Mouse (Mus musculus): ENCODE data around the gene Stk32c. TPM values are rescaled to one million over a fixed set of nuclear protein-coding genes. Genes with fewer than 3 reads are reported as not detected.

Stk32c gene
- total RNA-seq, 1 experiment from 2014 or later = 2.7 TPM

DNA sequence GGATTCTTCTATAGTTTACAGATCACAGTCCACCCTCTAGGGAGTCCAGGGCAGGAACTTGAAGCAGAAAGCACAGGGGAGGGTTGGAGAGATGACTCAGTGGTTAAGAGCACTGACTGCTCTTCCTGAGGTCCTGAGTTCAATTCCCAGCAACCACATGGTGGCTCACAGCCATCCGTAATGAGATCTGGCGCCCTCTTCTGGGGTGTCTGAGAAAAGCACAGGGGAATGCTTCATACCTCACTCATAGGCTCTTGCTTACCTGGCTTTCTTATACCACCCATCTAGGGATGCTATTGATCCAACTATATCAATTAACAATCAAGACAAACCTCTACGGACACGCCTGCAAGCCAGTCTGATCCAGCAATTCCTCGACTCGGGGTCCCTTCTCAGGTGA, 21.5 kb downstream of the Stk32c start:
- DNase-seq = no peak

DNA sequence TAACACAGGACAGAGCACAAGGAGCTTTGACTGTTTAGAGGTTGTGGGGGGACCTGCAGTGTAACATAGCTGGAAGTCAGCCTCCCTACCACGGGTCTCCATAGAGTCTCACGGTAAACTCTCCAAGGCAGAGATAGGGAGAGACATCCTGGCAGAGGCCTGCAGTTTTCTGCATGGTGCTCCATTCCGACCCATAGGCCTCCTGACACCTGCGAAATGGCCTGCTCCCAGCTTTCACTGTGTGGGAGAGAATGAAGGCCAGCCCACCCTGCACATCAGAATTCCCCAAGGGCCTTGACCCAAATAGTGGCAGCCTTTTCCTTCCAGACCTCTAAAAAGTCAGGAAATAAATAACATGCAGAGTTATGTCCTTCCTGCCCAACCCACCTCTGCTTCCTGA, 22.5 kb downstream of the Stk32c start:
- no peak for DNase-seq

DNA sequence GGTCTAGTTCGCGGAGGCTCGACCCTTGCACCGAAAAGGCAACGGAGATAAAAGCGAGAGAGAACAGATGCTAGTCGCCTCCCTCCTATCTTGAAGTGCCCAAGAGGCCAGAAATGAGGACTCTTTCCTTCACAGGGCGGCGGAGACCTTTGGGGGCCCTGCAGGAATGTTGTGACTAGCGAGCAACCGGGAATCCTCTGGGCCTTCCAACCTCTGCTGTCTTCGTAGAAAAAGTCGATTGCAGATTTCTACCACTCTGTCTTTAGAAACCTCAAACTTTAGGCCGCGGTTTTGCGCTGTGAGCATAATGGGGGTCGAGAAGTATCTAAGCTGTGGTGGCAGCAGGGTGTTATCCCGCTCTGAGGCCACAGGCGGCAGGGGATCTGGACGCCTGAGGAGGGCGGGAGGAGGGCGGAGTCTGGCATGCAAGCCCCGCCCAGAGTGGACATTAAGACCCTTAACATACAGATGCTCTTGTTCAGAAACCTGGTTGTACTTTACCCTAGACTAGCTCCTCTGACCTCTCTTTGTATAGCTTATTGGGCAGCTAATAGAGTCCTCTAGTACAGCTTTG, 24.4 kb downstream of the Stk32c start:
- DNase-seq = peak; percentile 44

DNA sequence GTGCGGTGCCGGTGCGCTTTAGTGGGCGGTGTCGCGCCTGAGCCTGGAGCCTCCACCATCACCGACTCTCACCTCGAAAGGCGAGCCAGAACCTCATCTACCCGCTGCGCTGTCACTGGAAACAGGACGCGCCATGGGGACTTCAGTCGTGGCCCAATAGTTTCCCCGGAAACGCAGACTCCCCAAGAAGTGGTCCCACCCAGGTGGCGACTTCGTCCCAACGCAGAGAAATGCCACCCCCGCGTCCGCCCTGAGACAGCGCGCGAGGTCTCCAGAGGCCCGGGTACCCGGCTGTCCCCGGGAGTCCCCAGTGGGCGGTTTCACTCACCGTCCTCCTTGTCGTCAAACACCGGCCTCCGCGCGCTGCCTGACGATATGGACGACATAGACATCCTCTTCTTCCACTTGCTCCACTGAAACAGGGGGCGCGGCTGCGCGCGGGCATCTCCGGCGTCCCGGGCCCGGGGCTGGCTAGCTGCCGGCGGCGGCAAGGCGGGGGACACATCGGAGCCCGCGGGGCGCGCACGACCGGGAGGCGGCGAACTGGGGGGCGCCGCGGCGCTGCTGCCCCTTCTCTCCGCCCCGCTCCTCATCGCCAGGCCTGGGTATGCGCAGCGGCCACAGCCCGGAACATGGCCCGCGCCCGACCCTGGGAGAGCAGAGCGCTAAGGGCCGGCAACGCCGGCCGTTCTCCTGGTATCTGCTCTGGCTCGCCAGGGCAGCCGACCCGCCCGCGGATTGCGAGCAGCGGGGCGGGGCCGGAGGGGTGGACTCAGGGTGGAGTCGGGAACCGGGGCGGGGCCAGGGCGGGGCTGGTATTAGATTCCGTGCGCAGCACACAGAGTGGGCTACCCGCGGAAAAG, 25.1 kb downstream of the Stk32c start:
- DNase-seq = peak; percentile 93

DNA sequence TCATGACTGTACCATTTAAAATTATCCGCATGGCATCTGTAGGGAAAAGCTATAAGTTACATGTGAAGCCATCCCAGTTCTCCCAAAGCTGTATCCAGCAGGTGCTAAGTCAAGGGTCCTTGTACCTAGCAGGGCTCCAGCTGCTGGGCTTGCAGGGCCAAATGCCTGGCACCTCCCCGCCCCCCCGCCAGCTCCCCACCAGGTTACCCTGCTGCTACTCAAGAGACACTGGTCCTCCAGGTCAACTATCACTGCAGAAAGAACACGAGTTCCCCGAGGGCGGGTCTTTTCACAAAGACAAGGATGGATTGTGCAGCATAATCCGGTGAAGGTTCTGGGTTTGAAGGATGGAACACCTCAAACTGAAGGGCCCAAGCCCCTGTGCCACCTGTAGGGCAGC, 25.8 kb downstream of the Stk32c start:
- DNase-seq = no peak

DNA sequence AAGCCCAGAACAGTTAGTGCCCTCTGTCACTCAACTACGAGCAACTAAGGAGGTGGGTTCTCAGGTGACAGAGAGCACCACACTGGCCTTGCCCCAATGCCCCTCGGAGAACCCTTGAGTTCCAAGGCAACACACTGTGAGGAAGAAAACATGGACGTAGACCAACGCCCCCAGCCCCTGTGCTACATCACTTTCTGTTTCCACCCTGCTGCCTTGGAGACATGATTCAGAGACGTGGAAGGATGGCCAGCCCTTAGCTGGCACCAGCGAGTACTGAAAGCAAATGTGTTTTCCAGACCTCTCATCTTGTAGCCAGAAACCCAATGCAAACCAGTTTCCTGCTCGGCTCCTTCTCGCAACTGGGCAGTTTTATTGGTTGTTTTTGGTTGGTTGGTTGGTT, 26.7 kb downstream of the Stk32c start:
- DNase-seq = no peak

DNA sequence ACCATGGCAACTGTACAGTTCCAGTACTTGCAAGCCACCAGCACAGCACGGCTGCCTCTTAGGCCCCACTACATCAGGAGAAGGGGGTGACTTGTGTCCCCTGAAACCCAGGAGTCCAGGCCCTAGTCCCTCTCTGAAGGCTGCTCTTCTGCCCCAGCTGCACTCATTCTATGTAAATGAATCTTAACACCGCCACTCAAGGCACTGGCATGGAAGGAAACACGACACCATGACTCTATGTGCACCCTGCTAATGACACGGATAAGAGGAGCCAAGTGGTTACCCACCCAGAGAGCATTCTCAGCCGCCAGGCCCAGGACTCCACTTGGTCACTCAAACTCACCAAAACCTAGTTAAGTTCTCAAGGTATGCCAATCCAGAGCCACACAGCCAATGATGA, 27.1 kb downstream of the Stk32c start:
- DNase-seq = no peak

DNA sequence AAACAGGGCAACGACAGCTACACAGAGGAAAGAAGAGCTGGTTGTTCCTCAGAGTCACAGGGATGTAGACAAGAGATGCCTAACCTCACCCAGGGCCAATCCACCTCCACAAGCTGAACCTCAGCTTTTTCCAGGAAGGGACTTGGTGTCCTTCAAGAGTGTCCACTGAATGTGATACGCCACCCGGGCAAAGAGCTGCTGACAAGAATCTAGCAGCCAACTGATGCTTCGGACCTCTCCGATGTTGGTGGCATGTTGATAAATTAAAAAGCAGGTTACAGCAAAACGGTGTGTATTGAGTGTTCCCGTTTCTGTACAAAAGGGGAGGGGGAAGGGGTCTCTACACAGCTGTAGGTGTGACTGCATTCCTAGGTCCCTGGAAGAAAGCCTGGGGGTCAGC, 28.3 kb downstream of the Stk32c start:
- no peak for DNase-seq

DNA sequence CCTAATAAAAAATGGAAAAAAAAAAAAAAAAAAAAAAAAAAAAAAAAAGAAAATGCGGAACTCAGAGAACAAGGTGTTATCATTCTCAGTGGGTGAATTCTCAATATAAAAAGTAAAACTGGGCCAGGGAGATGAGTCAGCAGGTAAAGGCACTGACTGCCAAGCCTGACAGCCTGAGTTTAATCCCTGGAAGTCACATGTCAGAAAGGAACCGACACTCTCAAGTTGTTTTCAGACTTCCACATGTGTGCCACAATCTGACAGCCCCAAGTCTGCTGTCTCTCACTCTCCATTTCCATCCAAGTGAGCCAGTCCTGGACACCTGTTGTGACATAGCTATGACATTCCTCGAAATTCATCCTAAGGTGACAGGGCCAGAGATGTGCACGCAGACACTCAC, 28.7 kb downstream of the Stk32c start:
- DNase-seq = no peak

DNA sequence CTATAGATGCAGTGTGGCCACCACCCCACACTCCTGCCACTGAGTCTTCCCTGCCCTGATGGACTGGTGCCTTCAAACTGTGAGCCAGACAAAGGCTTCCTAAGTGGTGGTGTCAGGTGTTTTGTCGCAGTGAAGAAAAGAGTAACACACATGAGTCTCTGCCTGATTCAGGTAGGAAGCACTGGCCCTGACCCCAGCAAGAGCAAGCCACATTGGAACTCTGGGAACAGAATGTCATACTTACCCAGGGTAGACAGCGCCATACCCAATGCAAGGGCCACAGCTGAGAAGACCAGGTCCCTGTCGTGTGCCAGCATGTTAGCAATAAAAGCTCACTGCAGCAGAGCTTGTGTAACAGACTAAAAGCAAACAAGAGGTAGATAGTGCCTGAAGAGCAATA, 33.0 kb downstream of the Stk32c start:
- DNase-seq = no peak

DNA sequence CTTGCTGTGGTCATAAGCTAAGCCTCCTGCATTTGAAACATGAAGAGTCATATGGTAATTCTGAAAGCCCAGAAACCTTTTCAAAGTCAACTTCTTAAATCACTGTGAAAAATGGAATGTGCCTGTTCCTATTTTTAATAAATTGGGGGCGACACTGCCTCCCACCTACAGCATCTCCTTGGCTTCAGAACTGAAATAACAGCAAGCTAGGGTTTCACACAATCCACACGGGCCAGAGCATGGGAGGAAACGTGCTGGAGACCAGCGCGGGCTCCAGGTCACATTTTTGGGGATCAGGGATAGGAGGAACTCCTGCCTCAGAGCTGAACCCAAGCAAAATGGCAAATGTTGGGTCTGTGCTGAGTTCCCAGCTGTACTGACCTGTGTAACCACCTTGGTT, 33.8 kb downstream of the Stk32c start:
- DNase-seq = no peak

DNA sequence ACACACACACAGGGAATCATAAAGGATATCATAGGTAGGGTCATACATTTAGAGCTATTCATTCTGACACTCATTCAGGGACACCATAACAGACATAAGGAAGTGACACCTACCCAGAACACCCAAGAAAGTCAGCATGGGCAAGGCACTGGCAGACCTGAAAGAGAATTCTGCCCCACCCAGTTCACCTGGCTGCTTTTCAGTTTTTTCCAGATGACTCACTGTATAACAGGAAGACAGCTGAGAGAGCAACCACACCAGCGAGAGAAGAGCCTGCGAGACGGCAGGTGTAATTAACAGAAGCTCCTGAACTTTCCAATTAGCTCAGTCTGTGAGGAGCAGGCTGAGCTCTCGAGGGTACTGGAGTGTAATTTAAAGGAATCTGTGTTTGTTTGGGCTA, 44.0 kb downstream of the Stk32c start:
- no peak for DNase-seq

DNA sequence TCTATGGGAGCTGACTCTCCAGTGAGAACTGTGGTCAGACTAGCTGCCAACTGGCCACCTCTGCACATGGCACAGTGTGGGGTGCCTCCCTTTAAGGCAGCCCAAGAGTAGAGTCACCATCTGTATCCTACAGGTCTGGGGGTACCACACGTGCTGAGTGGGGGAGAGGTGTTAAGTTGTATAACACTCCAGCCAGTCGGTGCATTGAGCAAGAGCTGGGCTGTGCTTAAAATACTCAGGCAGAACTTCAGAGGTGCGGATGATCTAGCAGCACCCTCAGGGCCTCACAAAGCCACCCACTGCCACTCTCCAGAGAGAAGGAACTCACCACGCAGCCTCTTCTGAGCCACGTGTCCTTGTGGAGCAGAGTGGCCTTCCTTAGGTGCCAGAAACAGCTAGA, 48.7 kb downstream of the Stk32c start:
- no peak for DNase-seq

DNA sequence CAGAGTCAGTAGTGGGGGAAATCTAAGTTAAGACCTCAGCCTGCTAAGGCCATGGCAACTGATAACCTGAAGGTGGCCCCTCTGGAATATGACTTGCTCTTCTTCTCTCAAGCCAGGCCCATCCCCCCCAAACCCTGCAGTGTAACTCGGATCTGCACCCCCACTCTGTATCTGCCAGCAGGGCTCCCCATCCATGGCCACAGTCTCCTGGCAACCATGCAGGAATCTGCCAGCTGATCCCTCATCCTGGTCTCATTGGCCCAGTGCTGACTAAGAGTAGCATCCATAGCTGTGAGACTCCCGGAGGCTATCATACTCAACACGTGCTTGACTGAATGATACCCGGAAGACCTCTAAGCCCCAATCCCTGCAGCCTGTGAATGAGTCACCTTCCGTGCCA, 54.2 kb downstream of the Stk32c start:
- no peak for DNase-seq

DNA sequence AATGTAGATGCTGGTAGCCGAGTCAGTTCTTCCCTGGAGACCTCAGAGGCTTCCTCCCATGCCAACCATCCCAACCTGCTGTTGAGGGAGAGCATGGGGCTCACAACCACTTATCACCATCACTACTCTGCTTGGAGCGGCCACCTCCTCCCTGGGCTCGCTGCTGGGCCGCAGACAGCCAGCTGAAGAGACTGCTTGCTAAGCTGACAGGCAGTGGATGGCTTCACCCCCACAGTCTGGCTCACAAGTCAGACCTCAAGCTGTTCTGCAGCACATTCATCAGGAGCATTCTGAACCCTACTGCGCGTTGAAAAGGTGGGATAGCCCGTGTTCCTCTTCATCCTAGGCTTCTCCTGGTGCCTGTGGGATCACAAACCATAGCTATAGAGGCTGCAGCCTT, 54.6 kb downstream of the Stk32c start:
- DNase-seq = no peak

DNA sequence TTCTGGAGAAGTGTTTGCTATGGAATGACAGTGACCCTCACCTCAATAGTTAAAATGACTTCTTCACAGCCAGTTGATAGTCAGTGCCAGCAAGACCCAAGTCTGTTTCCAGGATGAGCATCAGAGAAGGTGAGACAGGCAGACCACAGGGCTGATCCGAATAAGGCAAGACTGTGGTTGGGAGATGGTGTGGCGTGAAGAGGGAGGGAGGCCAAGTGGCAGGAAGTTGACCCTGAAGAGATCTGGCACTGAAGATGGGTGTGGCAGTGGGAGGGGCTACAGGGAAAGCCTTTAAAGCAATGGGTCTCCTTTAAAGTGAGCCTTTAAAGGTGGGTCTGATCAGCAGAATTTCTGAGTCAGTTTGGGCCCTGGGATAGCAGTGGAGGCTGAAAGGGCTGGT, 55.6 kb downstream of the Stk32c start:
- no peak for DNase-seq

DNA sequence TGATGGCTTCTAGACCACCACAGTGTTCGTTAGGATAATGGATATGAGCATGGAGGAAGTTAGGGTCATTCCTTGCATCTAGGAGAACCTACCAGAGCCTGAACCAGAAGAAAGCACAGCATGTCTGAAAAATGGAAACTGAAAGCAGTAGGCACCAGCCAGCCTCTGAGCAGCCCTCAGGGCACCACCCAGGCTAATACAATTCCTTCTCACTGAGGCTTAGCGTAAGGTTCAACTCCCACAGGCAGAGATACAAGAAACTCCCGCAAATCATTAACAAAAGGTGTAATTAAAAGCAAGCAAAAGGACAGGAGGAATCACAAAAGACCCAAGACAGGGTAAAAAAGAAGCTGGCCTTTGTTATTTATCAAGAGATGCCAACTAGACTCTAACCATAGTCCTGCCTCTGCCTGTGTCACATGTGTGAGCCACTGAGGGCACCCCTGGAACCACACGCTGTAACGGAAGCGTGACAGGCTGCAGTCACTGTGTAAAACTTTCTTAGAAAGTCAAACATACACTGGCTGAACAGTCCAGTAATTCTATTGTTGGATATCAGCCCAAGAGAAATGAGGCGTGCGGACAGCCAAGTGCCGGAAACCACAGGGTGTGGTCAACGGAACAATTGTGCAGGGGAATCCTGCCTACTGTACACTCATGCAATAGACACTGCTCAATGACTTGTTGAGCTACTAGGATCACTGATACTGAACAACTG, 56.6 kb downstream of the Stk32c start:
- DNase-seq = no peak

DNA sequence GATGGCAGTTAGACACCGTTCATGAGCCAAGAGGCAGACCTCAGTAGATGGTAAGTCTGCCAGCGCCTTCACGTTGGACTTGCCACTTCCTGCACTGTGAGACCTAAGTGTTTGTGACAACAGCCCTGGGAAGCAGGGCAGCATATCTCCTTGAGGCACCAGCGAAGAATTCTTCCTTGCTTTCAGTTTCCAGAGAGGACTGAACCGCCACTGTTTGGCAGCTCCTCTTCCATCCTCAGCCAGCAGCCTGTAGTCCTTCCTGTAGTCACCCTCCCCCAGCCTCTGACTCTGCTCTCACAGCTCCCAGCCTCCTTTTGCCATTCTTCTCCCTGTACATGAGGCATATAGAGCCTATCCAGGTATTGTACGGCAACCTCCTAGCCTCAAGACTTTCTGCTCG, 60.2 kb downstream of the Stk32c start:
- DNase-seq = no peak

DNA sequence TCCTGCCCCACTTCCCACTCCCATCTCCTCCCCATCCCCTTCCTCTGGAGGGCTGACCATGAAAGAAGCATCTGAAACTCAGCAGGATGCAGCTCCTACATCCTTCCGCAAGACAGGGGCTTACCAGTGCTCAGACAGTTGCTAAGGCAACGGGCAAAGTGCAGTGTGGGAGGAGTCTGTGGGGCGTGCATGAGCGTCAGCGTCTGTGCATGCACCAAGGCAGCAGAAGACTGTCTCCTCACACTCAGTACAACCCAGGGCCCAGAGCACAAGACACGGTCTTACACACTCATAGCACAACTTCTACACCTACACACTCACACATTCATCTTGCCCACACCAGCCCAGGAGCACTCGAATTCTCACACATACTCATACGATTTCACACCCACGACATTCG, 62.0 kb downstream of the Stk32c start:
- DNase-seq = peak; percentile 52

DNA sequence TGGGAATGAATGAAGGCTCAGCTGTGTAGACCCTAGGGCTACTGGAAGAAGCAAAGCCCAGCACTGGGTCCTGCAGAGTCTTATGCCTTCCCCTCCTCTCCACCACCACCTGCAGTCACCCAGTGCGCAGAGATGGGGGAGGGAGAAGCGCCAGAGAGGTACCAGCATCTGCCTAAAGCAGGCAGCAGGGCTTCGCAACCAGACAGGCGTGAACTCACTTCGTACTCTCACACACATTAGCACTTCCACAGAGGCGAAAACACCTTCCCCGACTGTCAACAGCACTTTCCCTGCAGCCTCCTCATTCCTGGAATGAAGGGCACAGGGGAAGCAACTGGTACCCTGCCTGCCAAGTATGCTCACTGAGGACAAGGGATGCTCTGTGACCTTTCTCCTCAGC, 63.7 kb downstream of the Stk32c start:
- no peak for DNase-seq

DNA sequence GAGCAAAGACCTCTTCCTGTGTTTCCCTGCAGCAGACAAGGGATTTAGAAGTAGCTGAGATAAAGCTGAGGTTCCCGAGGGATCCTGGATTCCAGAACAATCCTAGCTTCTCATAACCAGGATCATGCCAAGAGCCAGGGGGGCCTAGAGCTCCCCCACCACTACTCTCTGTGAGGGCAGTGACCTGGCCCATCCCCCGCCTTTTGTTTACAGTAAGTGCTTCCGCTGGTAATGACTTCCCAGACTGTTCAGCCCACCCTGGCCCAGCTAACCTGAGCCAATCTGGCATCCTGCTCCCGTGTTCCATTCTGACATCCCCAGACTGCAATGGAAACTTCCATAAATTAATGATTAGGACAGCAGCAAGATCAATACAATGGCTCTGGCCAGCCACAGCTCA, 65.7 kb downstream of the Stk32c start:
- DNase-seq = no peak

DNA sequence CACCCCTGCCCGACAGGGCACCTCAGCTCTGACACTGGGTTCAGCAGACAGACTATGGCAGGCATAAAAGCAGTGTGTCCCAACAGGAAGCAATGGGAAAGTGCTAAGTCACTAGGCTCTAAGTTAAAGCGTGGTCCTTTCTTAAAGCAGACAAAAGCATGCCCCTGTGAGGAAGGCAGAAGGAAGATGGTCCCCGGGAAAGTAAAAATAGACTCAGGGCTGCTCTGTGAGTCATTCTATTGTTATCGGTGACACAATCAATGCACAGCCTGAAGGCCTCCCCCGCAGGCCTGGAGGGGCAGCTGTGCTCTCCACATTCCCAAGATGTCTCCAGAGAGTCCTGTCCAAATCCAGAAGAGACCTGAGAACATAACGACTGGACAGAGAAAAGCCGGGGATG, 67.2 kb downstream of the Stk32c start:
- DNase-seq = peak; percentile 25

DNA sequence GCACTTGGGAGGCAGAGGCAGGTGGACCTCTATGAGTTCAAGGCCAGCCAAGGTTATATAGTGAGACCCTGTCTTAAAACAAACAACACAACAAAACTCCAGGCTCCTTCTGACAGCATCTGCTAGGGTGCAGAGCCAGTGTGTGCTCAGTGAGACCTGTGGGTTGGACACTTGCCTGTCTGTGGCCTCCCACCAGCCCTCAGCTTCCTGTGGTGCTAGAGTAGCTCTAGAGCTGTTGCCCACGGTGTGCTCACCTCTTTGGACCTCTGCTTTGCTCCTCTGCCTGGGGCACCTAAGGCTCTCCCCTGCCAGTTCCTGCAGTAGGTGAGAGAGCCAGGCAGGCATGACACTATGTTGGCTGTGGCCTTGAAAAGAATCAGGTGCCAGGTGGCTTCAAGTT, 69.3 kb downstream of the Stk32c start:
- no peak for DNase-seq

Data from adrenal gland, postnatal 14 days (tissue).